Mouse (Mus musculus): ENCODE measurements around the gene Tvp23b. TPM values are rescaled to one million over a fixed set of nuclear protein-coding genes. Genes with fewer than 3 reads are reported as not detected.
A peak's percentile ranks its signal among the peaks of the same experiment; 100 is the strongest.

The Tvp23b gene
- total and polyA plus RNA-seq, 3 experiments: 24.3 to 40.0 TPM; not detected in 1

GRCm38 (mm10) chr11:62877391-62877790 lies 1.9 kb upstream of the Tvp23b start:
- H3K4me3 ChIP-seq (ENCODE audit: control insufficient read depth in 1 of 2, insufficient read depth in 1 of 2, low read depth in 2 of 2, low read length in 2 of 2): no peak overlapping the region
- H3K9me3 ChIP-seq (replicated peaks; ENCODE audit: insufficient read depth, low read length): no peaks in the 10 kb centered on the region
- peaks cover 0 to 3% of the 10 kb centered on the region in 2 experiments; a peak in 2 of 4 replicates for H3K4me1 ChIP-seq (ENCODE audit: control insufficient read depth in 1 of 2, insufficient read depth in 2 of 2, low read length in 2 of 2)
- no peak for DNase-seq (ENCODE audit: low read depth, low spot score)
- H3K79me2 ChIP-seq (ENCODE audit: control insufficient read depth, insufficient read depth, low read length, poor library complexity): peaks cover 6% of the 10 kb centered on the region
- peaks cover 0 to 9% of the 10 kb centered on the region in 2 experiments; a peak in 2 of 4 replicates for H3K36me3 ChIP-seq (ENCODE audit: control insufficient read depth in 1 of 2, insufficient read depth in 2 of 2, low read length in 2 of 2)
- H3K9ac ChIP-seq (ENCODE audit: control insufficient read depth, low read depth, low read length, poor library complexity, severe bottlenecking): no peak overlapping the region
- H3K27me3 ChIP-seq (ENCODE audit: control insufficient read depth in 1 of 2, insufficient read depth in 2 of 2, low read length in 2 of 2): peaks cover 2 to 12% of the 10 kb centered on the region in 2 experiments
- H3K27ac ChIP-seq (ENCODE audit: control insufficient read depth, low read depth, low read length): no peak overlapping the region
- no peak for TF ChIP-seq POLR2AphosphoS2 (IDR thresholded peaks at IDR 0.05; ENCODE audit: low read length)
- no peak for TF ChIP-seq TBP (IDR thresholded peaks at IDR 0.05; ENCODE audit: low read depth, low read length)
- no peak for TF ChIP-seq RAD21 (IDR thresholded peaks at IDR 0.05; ENCODE audit: low read depth, low read length)
- no peak for TF ChIP-seq ETS1 (IDR thresholded peaks at IDR 0.05; ENCODE audit: low read depth, low read length)
- no peak for TF ChIP-seq TAL1 (IDR thresholded peaks at IDR 0.05; ENCODE audit: low read length)
- TF ChIP-seq HCFC1 (IDR thresholded peaks at IDR 0.05; ENCODE audit: low read depth, low read length): no peak
- TF ChIP-seq E2F4 (IDR thresholded peaks at IDR 0.05; ENCODE audit: borderline replicate concordance, low read depth, low read length): no peak
- no peak for TF ChIP-seq MEF2A (IDR thresholded peaks at IDR 0.05; ENCODE audit: extremely low read depth, insufficient replicate concordance, low read depth, low read length, poor library complexity, severe bottlenecking)
- TF ChIP-seq UBTF (IDR thresholded peaks at IDR 0.05; ENCODE audit: borderline replicate concordance, insufficient read depth, low read depth, low read length): no peak
- TF ChIP-seq NRF1 (IDR thresholded peaks at IDR 0.05; ENCODE audit: insufficient read depth, low read depth, low read length, poor library complexity, severe bottlenecking): no peak
- no peak for TF ChIP-seq MAZ (IDR thresholded peaks at IDR 0.05; ENCODE audit: low read depth, low read length)
- TF ChIP-seq GATA1 (IDR thresholded peaks at IDR 0.05; ENCODE audit: low read depth, low read length): no peak
- no peak for TF ChIP-seq MYB (IDR thresholded peaks at IDR 0.05; ENCODE audit: low read depth, low read length)
- no peak for TF ChIP-seq TCF12 (IDR thresholded peaks at IDR 0.05; ENCODE audit: low read depth, low read length)
- no peak for TF ChIP-seq ZNF384 (IDR thresholded peaks at IDR 0.05; ENCODE audit: low read depth, low read length)
- no peak for TF ChIP-seq SMC3 (IDR thresholded peaks at IDR 0.05; ENCODE audit: low read depth, low read length)
- no peak for TF ChIP-seq GABPA (IDR thresholded peaks at IDR 0.05; ENCODE audit: low read depth, low read length)
- no peak for TF ChIP-seq MAFK (IDR thresholded peaks at IDR 0.05; ENCODE audit: borderline replicate concordance, low read depth, low read length)
- no peak for TF ChIP-seq CHD2 (IDR thresholded peaks at IDR 0.05; ENCODE audit: low read length)

GRCm38 (mm10) chr11:62878728-62879127 lies 527 bp upstream of the Tvp23b start:
- DNase-seq (ENCODE audit: low read depth, low spot score): peak; percentile 13
- TF ChIP-seq ZC3H11A (IDR thresholded peaks at IDR 0.05; ENCODE audit: low read depth, low read length) (no peak), ZKSCAN1 (IDR thresholded peaks at IDR 0.05; ENCODE audit: low read depth, low read length) (no peak), MAFK (IDR thresholded peaks at IDR 0.05; ENCODE audit: borderline replicate concordance, low read depth, low read length) (no peak), TAL1 (IDR thresholded peaks at IDR 0.05; ENCODE audit: low read length) (no peak), RAD21 (IDR thresholded peaks at IDR 0.05; ENCODE audit: low read depth, low read length) (no peak), MYB (IDR thresholded peaks at IDR 0.05; ENCODE audit: low read depth, low read length) (no peak), ZNF384 (IDR thresholded peaks at IDR 0.05; ENCODE audit: low read depth, low read length) (no peak), ETS1 (IDR thresholded peaks at IDR 0.05; ENCODE audit: low read depth, low read length) (no peak), ZMIZ1 (IDR thresholded peaks at IDR 0.05; ENCODE audit: low read depth, low read length) (no peak), CHD2 (IDR thresholded peaks at IDR 0.05; ENCODE audit: low read length) (no peak)
- no peak overlapping the region for H3K27ac ChIP-seq (ENCODE audit: control insufficient read depth, low read depth, low read length)
- peak overlapping the region; percentile 50 to 92 for H3K4me3 ChIP-seq (ENCODE audit: control insufficient read depth in 1 of 2, insufficient read depth in 1 of 2, low read depth in 2 of 2, low read length in 2 of 2)
- peaks cover 6% of the 10 kb centered on the region for H3K79me2 ChIP-seq (ENCODE audit: control insufficient read depth, insufficient read depth, low read length, poor library complexity)
- no peaks in the 10 kb centered on the region for H3K9me3 ChIP-seq (replicated peaks; ENCODE audit: insufficient read depth, low read length)
- peak overlapping the region; percentile 42 for H3K9ac ChIP-seq (ENCODE audit: control insufficient read depth, low read depth, low read length, poor library complexity, severe bottlenecking)
- H3K27me3 ChIP-seq (ENCODE audit: control insufficient read depth in 1 of 2, insufficient read depth in 2 of 2, low read length in 2 of 2): peaks cover 2 to 12% of the 10 kb centered on the region in 2 experiments
- H3K36me3 ChIP-seq (ENCODE audit: control insufficient read depth in 1 of 2, insufficient read depth in 2 of 2, low read length in 2 of 2): peaks cover 0 to 9% of the 10 kb centered on the region in 2 experiments; a peak in 2 of 4 replicates
- H3K4me1 ChIP-seq (ENCODE audit: control insufficient read depth in 1 of 2, insufficient read depth in 2 of 2, low read length in 2 of 2): peaks cover 0 to 3% of the 10 kb centered on the region in 2 experiments; a peak in 2 of 4 replicates

Data from MEL (cell line).